Mouse (Mus musculus) forebrain, embryonic 13.5 days (tissue): ENCODE measurements around the gene Rnf207. TPM values are rescaled to one million over a fixed set of nuclear protein-coding genes. Genes with fewer than 3 reads are reported as not detected.
A peak's percentile ranks its signal among the peaks of the same experiment; 100 is the strongest.

Experiments
- ATAC-seq: fragments of 200-750 bp; cut with Nextera tagmentation; 2 replicates; pipeline ENCODE4 v1.8.0; 2017
- H3K27ac ChIP-seq: fragments of 300-500 bp; sonication (generic); 2 replicates; pipeline ENCODE4 v1.5.1; 2015; ENCODE audit warnings: inconsistent platforms, mild to moderate bottlenecking, moderate library complexity
- H3K27me3 ChIP-seq: fragments of 300-500 bp; sonication (generic); 2 replicates; pipeline ENCODE4 v1.6.1; 2015; ENCODE audit warnings: mild to moderate bottlenecking, inconsistent platforms
- H3K36me3 ChIP-seq: fragments of 300-500 bp; sonication (generic); 2 replicates; pipeline ENCODE4 v1.6.1; 2015; ENCODE audit warnings: mild to moderate bottlenecking, inconsistent platforms; ENCODE audit not compliant: poor library complexity, severe bottlenecking
- H3K4me1 ChIP-seq: fragments of 300-500 bp; sonication (generic); 2 replicates; pipeline ENCODE4 v1.6.1; 2015; ENCODE audit warnings: inconsistent platforms
- H3K4me2 ChIP-seq: fragments of 300-500 bp; sonication (generic); 2 replicates; pipeline ENCODE4 v1.6.1; 2015; ENCODE audit warnings: inconsistent platforms, mild to moderate bottlenecking, moderate library complexity
- H3K4me3 ChIP-seq: fragments of 300-500 bp; sonication (generic); 2 replicates; pipeline ENCODE4 v1.5.1; 2015; ENCODE audit warnings: mild to moderate bottlenecking, inconsistent platforms
- H3K9ac ChIP-seq: fragments of 300-500 bp; sonication (generic); 2 replicates; pipeline ENCODE4 v1.6.1; 2015; ENCODE audit warnings: mild to moderate bottlenecking, inconsistent platforms
- H3K9me3 ChIP-seq: fragments of 300-500 bp; sonication (generic); replicated peaks from 2 replicates; pipeline ENCODE4 v1.6.1; 2016; ENCODE audit warnings: inconsistent platforms
- WGBS: fragments of 180-500 bp; shearing (Covaris S2); methylation state at CpG from one replicate; pipeline ENCODE4 v1.1.7; 2015; 5-methylcytosine and 5-hydroxymethylcytosine counted together
- polyA plus RNA-seq: library from polyadenylated mRNA; unstranded; fragments of >200 nt; fragmentation: Nextera tagmentation; extraction: Ambion mirVana; gene quantifications from 2 replicates; pipeline ENCODE4 v1.2.1, GENCODE M21; 2015

The Rnf207 gene
- polyA plus RNA-seq, 1 experiment from 2014 or later, result 1.7 TPM

DNA sequence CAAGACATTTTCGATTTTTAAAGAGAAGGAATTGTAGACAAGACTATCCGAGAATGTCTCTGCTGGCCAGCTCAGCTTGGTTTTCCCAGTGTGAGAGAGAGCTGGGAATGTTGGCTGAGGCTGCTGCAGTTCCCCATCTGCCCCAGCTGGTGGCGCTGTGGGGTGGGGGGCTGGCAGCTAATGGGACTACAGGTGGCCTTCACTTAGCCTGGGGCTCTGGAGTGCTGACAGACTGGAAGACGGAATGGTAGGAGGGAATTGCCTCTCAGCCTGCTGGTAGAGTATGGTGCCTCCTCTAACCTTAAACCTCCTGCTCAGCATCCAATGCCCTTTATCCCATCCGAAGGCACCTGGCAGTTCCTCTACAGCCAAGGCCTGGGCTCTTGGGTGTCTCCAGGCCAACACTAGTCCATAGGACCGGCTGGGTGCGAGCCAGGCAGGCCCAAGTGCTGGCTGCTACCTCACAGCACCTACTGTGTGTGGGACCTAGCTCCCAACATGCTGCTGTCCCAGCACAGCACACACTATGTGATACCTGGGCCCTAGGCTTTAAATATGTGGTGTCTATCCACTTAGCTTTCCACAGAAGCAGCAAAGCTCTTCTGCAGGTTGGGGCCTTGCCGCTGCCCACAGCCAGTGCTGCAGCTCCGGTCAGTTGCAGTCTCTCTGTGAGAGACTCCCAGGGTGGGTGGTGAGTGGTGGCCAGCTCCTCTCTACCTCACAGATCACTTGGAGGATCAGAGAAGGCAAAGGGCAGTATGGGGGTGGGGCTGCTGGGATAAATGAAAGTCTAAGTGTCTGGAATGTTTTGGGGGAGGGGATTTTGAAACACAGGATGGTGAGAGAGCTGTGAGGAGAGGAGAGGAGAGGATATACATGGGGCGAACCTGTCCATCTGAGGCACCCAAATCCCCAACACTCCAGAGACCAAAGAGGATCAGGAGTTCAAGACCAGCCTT, 42.1 kb downstream of the Rnf207 start:
- WGBS, result 50% methylated on average over 10 of the region's 10 CpGs
- H3K27me3 ChIP-seq, result peaks cover 69% of the 10 kb centered on the region
- 0 out of 2 replicates have a peak, but pooled peaks cover 4% of the 10 kb centered on the region for H3K36me3 ChIP-seq
- peaks cover 24% of the 10 kb centered on the region for H3K4me1 ChIP-seq
- H3K9me3 ChIP-seq, result no peaks in the 10 kb centered on the region
- no peak overlapping the region for H3K9ac ChIP-seq
- no peak overlapping the region for H3K4me2 ChIP-seq
- H3K27ac ChIP-seq, result no peak overlapping the region
- H3K4me3 ChIP-seq, result no peak overlapping the region
- ATAC-seq, result no peak

- Histone ChIP-seq H3K4me2 (peak overlapping the region; percentile 93), H3K9me3 (no peaks in the 10 kb centered on the region), H3K9ac (peak overlapping the region; percentile 74), H3K4me1 (peaks cover 24% of the 10 kb centered on the region), H3K27ac (no peak overlapping the region), H3K36me3 (0 out of 2 replicates have a peak, but pooled peaks cover 4% of the 10 kb centered on the region), H3K4me3 (peak overlapping the region; percentile 53), H3K27me3 (peaks cover 55% of the 10 kb centered on the region)
- 2% methylated on average over 20 of the region's 20 CpGs for WGBS
- peak; percentile 39 for ATAC-seq
These were observed 44.1 kb downstream of the Rnf207 start for GRCm38 (mm10) chr4:152274681-152275131.

DNA sequence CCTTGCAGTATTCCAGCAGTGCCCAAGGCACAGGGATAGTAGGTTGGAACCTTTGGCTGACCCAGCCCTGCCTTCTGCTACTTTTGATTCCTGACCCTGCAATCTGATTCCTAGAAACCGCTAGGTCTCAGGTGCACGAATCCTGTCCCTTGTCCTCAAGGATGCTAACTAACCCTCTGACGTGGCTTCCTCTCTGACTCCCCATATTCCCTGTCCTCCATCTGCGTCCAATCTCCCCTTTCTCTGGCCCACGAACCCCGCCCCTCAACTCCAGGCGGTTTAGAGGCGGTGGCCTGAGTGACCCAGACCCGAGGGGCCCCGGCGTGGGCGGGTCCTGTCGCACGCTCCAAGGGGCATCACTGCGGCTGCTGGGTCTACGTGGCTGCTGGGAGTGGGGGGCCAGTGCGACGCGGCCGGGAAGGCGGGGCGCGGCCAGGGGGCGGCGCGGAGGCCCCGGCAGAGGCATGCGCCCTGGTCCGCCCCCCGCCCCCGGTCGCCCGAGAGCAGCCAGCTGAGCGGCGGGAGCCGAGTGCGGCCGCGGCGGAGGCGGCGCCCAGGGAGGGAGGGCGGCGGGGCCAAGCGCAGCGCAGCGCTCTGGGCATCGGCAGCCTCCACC, 45.1 kb downstream of the Rnf207 start, which contains the start of gene Gpr153:
Gpr153 (plus strand) TSS at position 612 of the 616 bp plus-strand sequence.
- ATAC-seq, result peak; percentile 65
- WGBS, result under 1% methylated on average over 26 of the region's 48 CpGs

GRCm38 (mm10) chr4:152273191-152273590, 45.6 kb downstream of the Rnf207 start:
- H3K9ac ChIP-seq, result no peak overlapping the region
- no peaks in the 10 kb centered on the region for H3K9me3 ChIP-seq
- no peak for ATAC-seq
- peaks cover 53% of the 10 kb centered on the region for H3K27me3 ChIP-seq
- H3K27ac ChIP-seq, result no peak overlapping the region
- 0 out of 2 replicates have a peak, but pooled peaks cover 4% of the 10 kb centered on the region for H3K36me3 ChIP-seq
- H3K4me3 ChIP-seq, result no peak overlapping the region
- H3K4me1 ChIP-seq, result peaks cover 24% of the 10 kb centered on the region
- peak overlapping the region; percentile 93 for H3K4me2 ChIP-seq
- WGBS, result 37% methylated on average over 3 of the region's 3 CpGs

More for the DNA sequence above, 45.1 kb downstream of the Rnf207 start, which contains the start of gene Gpr153:
- peak within 1 kb of the TSS; percentile 74 for H3K9ac ChIP-seq
- peak within 1 kb of the TSS; percentile 93 for H3K4me2 ChIP-seq
- 0 out of 2 replicates have a peak, but pooled peaks cover 4% of the 10 kb centered on the region for H3K36me3 ChIP-seq
- H3K4me1 ChIP-seq, result peaks cover 24% of the 10 kb centered on the region
- H3K9me3 ChIP-seq, result no peaks in the 10 kb centered on the region
- peak within 1 kb of the TSS; percentile 48 for H3K27ac ChIP-seq
- H3K4me3 ChIP-seq, result peak within 1 kb of the TSS; percentile 53
- peaks cover 53% of the 10 kb centered on the region for H3K27me3 ChIP-seq

- Histone ChIP-seq H3K27me3 (peaks cover 53% of the 10 kb centered on the region), H3K9me3 (no peaks in the 10 kb centered on the region), H3K36me3 (0 out of 2 replicates have a peak, but pooled peaks cover 4% of the 10 kb centered on the region), H3K9ac (no peak overlapping the region), H3K4me1 (peaks cover 30% of the 10 kb centered on the region), H3K4me3 (no peak overlapping the region), H3K27ac (no peak overlapping the region), H3K4me2 (no peak overlapping the region)
- WGBS, result 43% methylated on average over 9 of the region's 9 CpGs
- ATAC-seq, result no peak
These were observed 46.2 kb downstream of the Rnf207 start for GRCm38 (mm10) chr4:152272449-152273049.

DNA sequence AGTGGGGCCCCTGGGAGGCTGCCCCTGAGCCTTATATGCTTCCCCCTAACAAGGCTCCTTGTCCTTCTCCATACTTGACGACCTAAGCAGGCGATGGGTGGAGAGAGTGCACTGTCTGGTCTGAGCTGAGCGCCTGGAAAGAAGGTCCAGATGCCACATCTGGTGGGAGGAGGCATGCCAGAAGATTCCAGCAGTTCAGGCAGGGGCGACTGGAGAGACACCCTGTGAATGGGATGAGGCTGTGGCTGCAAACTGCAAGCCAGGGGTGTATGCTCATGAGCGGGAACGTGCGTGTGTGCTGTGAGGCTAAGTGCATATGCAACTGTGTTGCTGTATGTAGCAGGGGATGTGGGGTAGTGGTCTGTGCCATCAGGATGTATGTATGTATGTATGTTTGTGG, 46.8 kb downstream of the Rnf207 start:
- no peaks in the 10 kb centered on the region for H3K9me3 ChIP-seq
- no peak overlapping the region for H3K27ac ChIP-seq
- ATAC-seq, result no peak
- WGBS, result 76% methylated on average over 7 of the region's 7 CpGs
- peaks cover 49% of the 10 kb centered on the region for H3K27me3 ChIP-seq
- no peak overlapping the region for H3K9ac ChIP-seq
- peaks cover 32% of the 10 kb centered on the region for H3K4me1 ChIP-seq
- H3K36me3 ChIP-seq, result 0 out of 2 replicates have a peak, but pooled peaks cover 4% of the 10 kb centered on the region
- H3K4me3 ChIP-seq, result no peak overlapping the region
- no peak overlapping the region for H3K4me2 ChIP-seq

DNA sequence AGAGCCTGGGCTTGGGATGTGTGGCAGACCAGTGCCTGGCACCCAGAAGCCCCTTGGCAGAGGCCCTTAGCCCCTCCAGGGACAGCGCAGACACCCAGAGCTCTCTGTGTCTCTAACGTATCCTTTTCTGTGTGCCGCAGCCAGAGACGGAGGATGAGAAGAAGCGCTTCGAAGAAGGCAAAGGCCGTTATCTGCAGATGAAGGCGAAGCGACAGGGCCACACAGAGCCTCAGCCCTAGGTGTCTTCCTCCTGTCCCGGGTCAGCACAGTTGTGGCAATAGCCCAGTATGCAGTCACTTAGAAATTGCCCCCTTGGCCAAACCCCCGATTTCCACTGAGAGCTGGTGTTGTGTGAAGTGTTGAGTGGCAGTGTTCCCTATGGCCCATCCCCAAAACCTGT, 47.5 kb downstream of the Rnf207 start:
- no peak overlapping the region for H3K27ac ChIP-seq
- H3K36me3 ChIP-seq, result 0 out of 2 replicates have a peak, but pooled peaks cover 4% of the 10 kb centered on the region
- no peak overlapping the region for H3K4me2 ChIP-seq
- H3K27me3 ChIP-seq, result peaks cover 42% of the 10 kb centered on the region
- ATAC-seq, result no peak
- WGBS, result 91% methylated on average over 11 of the region's 11 CpGs
- H3K4me3 ChIP-seq, result no peak overlapping the region
- peaks cover 35% of the 10 kb centered on the region for H3K4me1 ChIP-seq
- no peak overlapping the region for H3K9ac ChIP-seq
- H3K9me3 ChIP-seq, result no peaks in the 10 kb centered on the region

- no peak overlapping the region for H3K4me2 ChIP-seq
- peaks cover 42% of the 10 kb centered on the region for H3K4me1 ChIP-seq
- no peak overlapping the region; the same call in 1 of the 2 replicates for H3K27ac ChIP-seq
- H3K4me3 ChIP-seq, result no peak overlapping the region
- H3K36me3 ChIP-seq, result 0 out of 2 replicates have a peak, but pooled peaks cover 4% of the 10 kb centered on the region
- no peak overlapping the region for H3K9ac ChIP-seq
- 69% methylated on average over 9 of the region's 9 CpGs for WGBS
- no peaks in the 10 kb centered on the region for H3K9me3 ChIP-seq
- no peak for ATAC-seq
- peaks cover 36% of the 10 kb centered on the region for H3K27me3 ChIP-seq
These were observed 48.2 kb downstream of the Rnf207 start for GRCm38 (mm10) chr4:152270599-152270998.

DNA sequence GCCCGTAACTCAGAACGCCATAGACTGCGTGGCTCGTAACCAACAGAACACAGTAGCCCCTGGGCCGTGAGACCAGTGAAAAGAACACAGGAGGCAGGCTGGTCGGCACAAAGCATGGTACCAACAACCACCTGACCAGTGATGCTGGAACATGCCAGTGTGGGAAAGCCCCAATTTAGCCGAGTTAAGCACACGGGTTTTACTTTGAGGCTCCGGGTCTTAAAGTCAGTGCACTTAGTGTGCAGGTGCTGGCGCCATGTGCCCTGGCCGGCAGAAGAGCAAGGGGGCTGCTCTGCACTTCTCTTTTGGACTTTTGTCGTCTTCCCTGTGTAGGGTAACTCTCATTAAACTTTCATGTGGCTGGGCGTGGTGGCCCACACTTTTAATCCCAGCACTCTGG, 48.8 kb downstream of the Rnf207 start:
- Histone ChIP-seq H3K4me1 (peaks cover 38% of the 10 kb centered on the region), H3K9ac (no peak overlapping the region), H3K4me2 (no peak overlapping the region), H3K27me3 (peaks cover 29% of the 10 kb centered on the region), H3K4me3 (no peak overlapping the region), H3K36me3 (0 out of 2 replicates have a peak, but pooled peaks cover 9% of the 10 kb centered on the region), H3K27ac (no peak overlapping the region), H3K9me3 (no peaks in the 10 kb centered on the region)
- WGBS, result 89% methylated on average over 13 of the region's 13 CpGs
- ATAC-seq, result no peak

DNA sequence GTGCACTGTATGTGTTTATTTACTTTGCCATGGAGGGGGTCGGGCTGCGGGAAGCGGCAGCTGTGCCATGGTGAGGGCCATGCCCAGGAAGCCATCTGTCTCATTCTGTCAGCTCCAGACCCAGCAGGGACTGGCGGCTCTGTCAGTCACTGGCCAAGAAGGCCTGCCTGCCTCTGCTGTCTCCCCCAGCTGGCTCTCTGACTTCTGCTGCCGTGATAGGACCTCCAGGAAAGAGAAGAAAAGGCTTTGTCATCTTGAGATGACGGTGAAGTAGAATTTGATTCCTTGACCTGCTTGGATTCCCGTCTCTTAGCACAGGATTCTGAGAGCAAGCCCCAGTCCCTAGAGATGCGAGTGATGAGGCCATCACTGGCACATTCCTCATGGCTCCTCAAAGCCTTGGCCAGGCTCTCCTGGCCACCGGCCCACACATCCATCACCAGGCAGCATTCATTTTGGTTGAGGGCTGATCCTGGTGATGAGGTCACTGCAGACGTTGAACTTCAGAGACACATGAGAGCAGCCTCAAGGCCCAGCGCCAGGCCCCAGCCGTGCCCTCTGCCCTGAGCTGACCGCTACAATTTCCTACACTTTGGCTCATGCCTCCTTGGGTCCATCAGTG, 50.9 kb downstream of the Rnf207 start:
- WGBS, result 77% methylated on average over 13 of the region's 13 CpGs
- H3K4me2 ChIP-seq, result no peak overlapping the region
- H3K27me3 ChIP-seq, result peaks cover 15% of the 10 kb centered on the region; the same call in 1 of the 2 replicates
- 0 out of 2 replicates have a peak overlapping the region, but pooled peaks have one; percentile 6 for H3K27ac ChIP-seq
- H3K9me3 ChIP-seq, result no peaks in the 10 kb centered on the region
- H3K4me1 ChIP-seq, result peaks cover 31% of the 10 kb centered on the region
- no peak overlapping the region for H3K4me3 ChIP-seq
- H3K9ac ChIP-seq, result no peak overlapping the region
- ATAC-seq, result peak; percentile 57; the same call in 1 of the 2 replicates
- H3K36me3 ChIP-seq, result peaks cover 9% of the 10 kb centered on the region; the same call in 1 of the 2 replicates
